Mouse (Mus musculus) brain, embryonic 18.5 days (tissue): ENCODE results near the gene Gm10803.

ENCODE experiments used
- DNase-seq: peaks from one replicate; pipeline ENCODE4 v3.0.0-alpha.2; 2012; ENCODE audit warnings: low read depth, low spot score

Gene Gm10803

DNA sequence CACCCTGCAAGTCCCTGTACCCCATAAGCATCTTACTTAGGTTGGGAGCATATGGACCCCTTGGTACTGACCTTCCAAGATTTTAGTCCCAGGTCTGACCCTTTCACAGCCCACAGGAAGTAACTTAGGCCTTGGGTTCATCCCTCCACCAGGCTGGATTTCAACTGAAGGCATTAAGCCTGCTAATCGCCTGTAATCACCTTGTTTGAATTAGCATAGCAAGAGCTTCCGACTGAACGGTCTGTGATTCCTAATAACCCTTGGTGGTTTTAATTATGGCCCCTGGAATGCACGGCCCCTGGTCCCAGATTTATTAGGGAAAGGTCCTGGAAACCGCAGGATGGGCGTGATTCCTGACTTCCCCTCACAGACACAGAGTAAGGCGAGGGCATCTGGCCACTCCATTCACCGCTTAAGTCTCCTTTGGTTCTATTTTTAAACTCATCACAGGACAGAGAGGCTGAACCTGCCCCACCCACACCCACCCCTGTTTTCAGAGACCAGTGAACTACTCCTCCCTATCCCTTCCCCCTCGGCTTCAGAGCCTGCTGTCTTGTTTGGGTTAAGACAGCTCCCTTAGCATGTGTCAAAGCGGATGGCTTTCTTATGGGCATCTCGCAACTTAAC is 31.9 kb downstream of the Gm10803 start:
- DNase-seq, result no peak

GRCm38 (mm10) chr2:93593121-93593520 is 32.8 kb downstream of the Gm10803 start:
- DNase-seq, result no peak

DNA sequence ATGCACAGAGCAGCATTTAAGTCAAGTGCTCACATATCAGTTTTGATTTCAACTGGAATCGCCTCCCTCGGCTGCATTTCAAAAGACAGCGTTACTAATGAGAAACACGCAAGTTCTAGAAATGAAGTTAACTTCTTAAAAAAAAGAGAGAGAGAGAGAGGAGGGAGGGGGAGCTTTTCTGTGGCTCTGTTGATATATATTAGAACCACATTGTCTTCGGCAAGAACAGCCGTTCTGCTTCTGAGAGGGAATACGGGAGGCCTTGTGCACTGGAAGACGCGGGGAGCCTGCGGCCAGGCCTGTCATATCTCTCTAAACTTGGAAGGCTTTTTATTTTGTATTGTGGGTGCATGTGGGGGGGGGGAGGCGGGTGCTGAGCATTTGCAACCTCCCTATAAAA is 36.8 kb downstream of the Gm10803 start:
- DNase-seq, result no peak

DNA sequence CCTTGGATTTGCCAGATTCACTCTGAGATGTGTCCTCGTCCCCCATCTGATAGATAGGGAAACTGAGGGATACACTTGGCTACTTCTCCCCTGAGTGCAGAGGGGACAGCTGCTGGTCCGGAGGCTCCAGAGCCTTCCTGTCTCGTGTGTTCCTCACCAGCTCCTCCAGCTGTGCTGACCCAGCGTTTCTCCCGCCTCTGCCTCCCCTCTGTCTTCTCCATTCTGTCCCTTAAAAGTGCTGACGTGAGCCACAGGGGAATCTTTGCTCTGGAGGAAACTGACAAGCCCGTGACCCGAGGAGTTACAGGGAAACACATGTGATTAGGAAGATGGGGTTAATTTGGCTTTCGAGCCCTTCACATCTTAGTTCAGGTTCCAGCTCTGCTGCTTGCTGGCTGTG is 39.4 kb downstream of the Gm10803 start:
- no peak for DNase-seq

GRCm38 (mm10) chr2:93604601-93605285 is 44.4 kb downstream of the Gm10803 start:
- DNase-seq, result no peak

GRCm38 (mm10) chr2:93608800-93609199 is 48.4 kb downstream of the Gm10803 start:
- DNase-seq, result no peak

- DNase-seq, result no peak
Observed at GRCm38 (mm10) chr2:93613020-93613419, 52.7 kb downstream of the Gm10803 start.
